Mouse (Mus musculus) liver, adult (tissue): ENCODE measurements around the gene Cyp2c23.
A peak's percentile ranks its signal among the peaks of the same experiment; 100 is the strongest.

ENCODE experiments used
- GATA4 ChIP-seq: IDR thresholded peaks from 2 replicates; pipeline ENCODE4 v1.6.1; 2014; ENCODE audit warnings: mild to moderate bottlenecking, low read length; ENCODE audit not compliant: insufficient replicate concordance

Cyp2c23 gene

GRCm38 (mm10) chr19:43998802-43999527 lies 30.0 kb downstream of the Cyp2c23 start:
- peak; percentile 38; the same call in 1 of the 2 replicates for TF ChIP-seq GATA4

- no peak for TF ChIP-seq GATA4
Measured at GRCm38 (mm10) chr19:43998101-43998500, 30.9 kb downstream of the Cyp2c23 start.

GRCm38 (mm10) chr19:43995427-43995826 lies 33.6 kb downstream of the Cyp2c23 start:
- TF ChIP-seq GATA4 = no peak; the same call in 1 of the 2 replicates

GRCm38 (mm10) chr19:43992464-43992863 lies 36.5 kb downstream of the Cyp2c23 start:
- no peak for TF ChIP-seq GATA4

GRCm38 (mm10) chr19:43990362-43990761 lies 38.6 kb downstream of the Cyp2c23 start:
- no peak for TF ChIP-seq GATA4

- TF ChIP-seq GATA4 = no peak; the same call in 1 of the 2 replicates
Measured at GRCm38 (mm10) chr19:43986069-43986794, 42.8 kb downstream of the Cyp2c23 start, which contains the start of gene Cpn1. Gene Cpn1, minus strand, starts transcription at chr19:43986556.

GRCm38 (mm10) chr19:43981992-43982391 lies 47.0 kb downstream of the Cyp2c23 start:
- TF ChIP-seq GATA4 = no peak

DNA sequence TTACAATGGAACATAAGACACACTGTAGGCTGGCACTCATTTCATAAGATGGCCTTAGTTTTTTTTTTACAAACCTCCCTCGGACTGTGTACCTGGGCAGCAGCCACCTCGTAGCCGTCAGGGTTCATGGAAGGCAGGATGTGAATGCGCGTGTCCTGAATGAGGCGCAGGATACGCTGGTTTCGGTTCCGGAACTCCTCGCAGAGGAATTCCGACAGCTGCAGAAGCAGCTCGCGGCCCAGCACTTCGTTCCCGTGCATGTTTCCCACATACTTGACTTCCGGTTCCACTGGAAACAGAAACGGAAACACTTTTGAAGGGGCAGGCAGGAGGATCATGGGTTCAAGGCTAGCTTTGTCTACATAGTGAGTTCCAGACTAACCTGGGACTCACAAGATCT lies 48.3 kb downstream of the Cyp2c23 start:
- TF ChIP-seq GATA4 = no peak

- TF ChIP-seq GATA4 = no peak
Measured at GRCm38 (mm10) chr19:43977799-43978198, 51.2 kb downstream of the Cyp2c23 start.

DNA sequence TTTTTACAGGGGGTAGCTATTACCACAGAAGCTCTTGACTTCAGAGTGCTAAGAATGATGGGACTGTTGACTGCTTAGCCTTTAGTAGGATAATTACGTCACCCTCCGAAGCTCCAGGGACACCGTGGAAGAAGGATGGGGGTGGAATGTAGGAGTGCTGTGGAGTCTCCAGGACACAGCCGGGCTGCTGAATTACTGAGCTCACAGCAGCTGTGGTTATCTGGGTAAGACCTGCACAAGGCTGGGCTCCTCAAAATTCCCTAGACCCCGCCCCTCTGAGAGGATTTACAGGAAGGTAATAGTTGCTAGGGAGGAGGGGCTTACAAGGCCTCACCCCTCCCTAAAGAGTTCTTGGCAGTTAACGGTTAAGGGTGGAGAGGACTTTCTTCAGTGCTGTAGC lies 52.3 kb downstream of the Cyp2c23 start:
- TF ChIP-seq GATA4 = no peak

GRCm38 (mm10) chr19:43974221-43974620 lies 54.8 kb downstream of the Cyp2c23 start:
- TF ChIP-seq GATA4 = no peak

DNA sequence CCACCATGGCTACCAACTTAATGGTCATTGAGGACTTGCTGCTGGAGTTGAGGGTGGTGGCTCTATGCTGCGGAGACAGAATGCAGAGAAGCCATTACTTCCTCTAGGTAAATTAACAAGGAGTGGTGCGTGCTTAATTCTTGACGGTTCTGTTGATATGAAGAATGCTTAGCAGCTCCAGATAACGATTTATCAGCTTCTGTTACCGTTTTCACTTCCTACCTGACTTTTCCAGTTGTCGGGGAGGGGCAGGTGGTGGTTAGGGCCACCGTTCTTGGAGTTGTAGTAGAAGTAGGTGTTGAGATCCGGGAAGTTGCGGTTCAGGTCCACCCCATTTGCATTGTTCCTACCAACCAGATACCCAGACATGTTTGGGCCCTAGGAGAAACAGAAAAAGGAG lies 55.3 kb downstream of the Cyp2c23 start:
- TF ChIP-seq GATA4 = no peak

- TF ChIP-seq GATA4 = peak; percentile 78; the same call in 1 of the 2 replicates
Measured at GRCm38 (mm10) chr19:43972129-43972528, 56.9 kb downstream of the Cyp2c23 start.

GRCm38 (mm10) chr19:43968436-43969026 lies 60.5 kb downstream of the Cyp2c23 start:
- TF ChIP-seq GATA4 = no peak

GRCm38 (mm10) chr19:43966481-43966880 lies 62.5 kb downstream of the Cyp2c23 start:
- no peak for TF ChIP-seq GATA4
